Mouse (Mus musculus) ovary, adult 18-20 months (tissue): ENCODE data around the gene Arpc5l.
"Not testable (repeated sequence)": the region's sequence is repeated elsewhere in the genome, so short reads cannot be mapped to it uniquely, and the experiment has no call there.

Experiments used
- DNase-seq: peaks from one replicate; pipeline ENCODE4 v3.0.0; 2022; ENCODE audit warnings: low spot score, mixed read lengths

The Arpc5l gene

GRCm38 (mm10) chr2:38999910-39000586 lies 5.1 kb upstream of the Arpc5l start:
- DNase-seq = no peak

- DNase-seq = no peak
These were observed 4.6 kb upstream of the Arpc5l start for GRCm38 (mm10) chr2:39000587-39000919.

- DNase-seq = no peak
These were observed 3.3 kb upstream of the Arpc5l start for GRCm38 (mm10) chr2:39001866-39002265.

- no peak for DNase-seq
These were observed 2.0 kb upstream of the Arpc5l start for GRCm38 (mm10) chr2:39003106-39003505.

GRCm38 (mm10) chr2:39003512-39003911 lies 1.6 kb upstream of the Arpc5l start:
- no peak for DNase-seq

GRCm38 (mm10) chr2:39004372-39004771 lies 776 bp upstream of the Arpc5l start:
- DNase-seq = no peak

- no peak for DNase-seq
These were observed 479 bp downstream of the Arpc5l start, which contains the start of gene Rpl35 for GRCm38 (mm10) chr2:39005574-39006079. Gene Rpl35 (minus strand): TSS chr2:39005624.

GRCm38 (mm10) chr2:39006149-39006730 lies 1.1 kb downstream of the Arpc5l start:
- no peak for DNase-seq

GRCm38 (mm10) chr2:39007865-39008264 lies 2.7 kb downstream of the Arpc5l start:
- peak; percentile 89 for DNase-seq

GRCm38 (mm10) chr2:39008350-39008851 lies 3.3 kb downstream of the Arpc5l start:
- peak; percentile 28 for DNase-seq

GRCm38 (mm10) chr2:39008954-39009365 lies 3.8 kb downstream of the Arpc5l start:
- no peak for DNase-seq

- DNase-seq = not testable (repeated sequence)
These were observed 5.0 kb downstream of the Arpc5l start for GRCm38 (mm10) chr2:39010144-39010543.

GRCm38 (mm10) chr2:39011264-39011663 lies 6.1 kb downstream of the Arpc5l start:
- no peak for DNase-seq

GRCm38 (mm10) chr2:39011971-39012370 lies 6.8 kb downstream of the Arpc5l start:
- no peak for DNase-seq

GRCm38 (mm10) chr2:39012768-39013279 lies 7.7 kb downstream of the Arpc5l start:
- no peak for DNase-seq

- no peak for DNase-seq
These were observed 11.4 kb downstream of the Arpc5l start for GRCm38 (mm10) chr2:39016581-39016980.

GRCm38 (mm10) chr2:39020004-39020403 lies 14.9 kb downstream of the Arpc5l start:
- no peak for DNase-seq

GRCm38 (mm10) chr2:39031611-39032010 lies 26.5 kb downstream of the Arpc5l start:
- no peak for DNase-seq

GRCm38 (mm10) chr2:39040215-39040614 lies 35.1 kb downstream of the Arpc5l start:
- DNase-seq = no peak

GRCm38 (mm10) chr2:39048515-39048914 lies 43.4 kb downstream of the Arpc5l start:
- DNase-seq = no peak

GRCm38 (mm10) chr2:39064687-39065399 lies 59.7 kb downstream of the Arpc5l start:
- no peak for DNase-seq
